Mouse (Mus musculus) ES-Bruce4 (cell line): Measurements from ENCODE around the gene Amot.

Experiments used
- CTCF ChIP-seq: IDR thresholded peaks from one replicate; pipeline ENCODE4 v1.8.1; 2011; ENCODE audit warnings: low read depth, low read length
- POLR2A ChIP-seq: IDR thresholded peaks from one replicate; pipeline ENCODE4 v1.8.1; 2011; ENCODE audit warnings: low read length; ENCODE audit not compliant: insufficient read depth

GRCm38 (mm10) chrX:145504717-145505415 is at the start of gene Amot:
- TF ChIP-seq CTCF, result no peak
- peak; percentile 9 for TF ChIP-seq POLR2A
